Mouse (Mus musculus) heart, embryonic 14.5 days (tissue): ENCODE measurements around the gene Vmn1r189. TPM values are rescaled to one million over a fixed set of nuclear protein-coding genes. Genes with fewer than 3 reads are reported as not detected.
"Not testable (repeated sequence)": the region's sequence is repeated elsewhere in the genome, so short reads cannot be mapped to it uniquely, and the experiment has no call there.

Source experiments
- ATAC-seq: fragments of 200-750 bp; cut with Nextera tagmentation; 2 replicates; pipeline ENCODE4 v1.8.0; 2017; ENCODE audit warnings: low read depth, moderate TSS enrichment; ENCODE audit not compliant: insufficient number of reproducible peaks, insufficient read depth, low FRiP score
- H3K27ac ChIP-seq, 2 experiments: fragments of 200-500 bp in 1 of 2; fragments of 300-500 bp in 1 of 2; sonication (generic) in 1 of 2; replicated peaks in 1 of 2; 2 replicates each; pipeline ENCODE4 v1.5.1; 2012 to 2014; ENCODE audit warnings: low read depth in 2 of 2, low read length in 2 of 2, control low read depth in 1 of 2, mild to moderate bottlenecking in 1 of 2, mixed read lengths in 1 of 2; ENCODE audit not compliant: control insufficient read depth in 1 of 2, insufficient read depth in 1 of 2
- H3K27me3 ChIP-seq: fragments of 300-500 bp; sonication (generic); 2 replicates; pipeline ENCODE4 v1.6.1; 2014; ENCODE audit warnings: mild to moderate bottlenecking, low read length, control low read depth; ENCODE audit not compliant: control insufficient read depth, insufficient read depth
- H3K36me3 ChIP-seq: fragments of 300-500 bp; sonication (generic); 2 replicates; pipeline ENCODE4 v1.6.1; 2014; ENCODE audit warnings: mild to moderate bottlenecking, control low read depth, low read length, mixed read lengths; ENCODE audit not compliant: control insufficient read depth, insufficient read depth
- H3K4me1 ChIP-seq, 2 experiments: fragments of 200-500 bp in 1 of 2; fragments of 300-500 bp in 1 of 2; sonication (generic) in 1 of 2; 2 replicates each; pipeline ENCODE4 v1.6.1; 2012 to 2014; ENCODE audit warnings: low read length in 2 of 2, control low read depth in 1 of 2, mixed read lengths in 1 of 2; ENCODE audit not compliant: control insufficient read depth in 2 of 2, insufficient read depth in 2 of 2
- H3K4me2 ChIP-seq: fragments of 300-500 bp; sonication (generic); 2 replicates; pipeline ENCODE4 v1.6.1; 2014; ENCODE audit warnings: mild to moderate bottlenecking, low read length
- H3K4me3 ChIP-seq, 2 experiments: fragments of 200-500 bp in 1 of 2; fragments of 300-500 bp in 1 of 2; sonication (generic) in 1 of 2; 2 replicates each; pipeline ENCODE4 v1.5.1; 2012 to 2014; ENCODE audit warnings: low read length in 2 of 2, mild to moderate bottlenecking in 2 of 2, control low read depth in 1 of 2, low read depth in 1 of 2, moderate library complexity in 1 of 2; ENCODE audit not compliant: control insufficient read depth in 1 of 2, insufficient read depth in 1 of 2
- H3K9ac ChIP-seq: fragments of 300-500 bp; sonication (generic); 2 replicates; pipeline ENCODE4 v1.6.1; 2014; ENCODE audit warnings: mild to moderate bottlenecking, low read length
- H3K9me3 ChIP-seq: fragments of 300-500 bp; sonication (generic); 2 replicates; pipeline ENCODE4 v1.6.1; 2016; ENCODE audit warnings: low read length, control low read depth; ENCODE audit not compliant: control insufficient read depth
- WGBS: fragments of 180-500 bp; shearing (Covaris S2); extraction: QIAGEN DNeasy Blood & Tissue Kit; methylation state at CpG from one replicate; pipeline ENCODE4 v1.1.7; 2014; 5-methylcytosine and 5-hydroxymethylcytosine counted together
- polyA plus RNA-seq: library from polyadenylated mRNA; unstranded; fragments of >200 nt; fragmentation: Nextera tagmentation; extraction: Ambion mirVana; gene quantifications from 2 replicates; pipeline ENCODE4 v1.2.1, GENCODE M21; 2014

Vmn1r189 gene
- polyA plus RNA-seq, result not detected in 2 replicates

- not testable (repeated sequence) for ATAC-seq, H3K9ac ChIP-seq, H3K27ac ChIP-seq, H3K4me1 ChIP-seq, H3K4me3 ChIP-seq, H3K27me3 ChIP-seq, H3K9me3 ChIP-seq, H3K36me3 ChIP-seq, H3K4me2 ChIP-seq
- 88% methylated on average over 2 of the region's 2 CpGs for WGBS
Observed at GRCm38 (mm10) chr13:22105724-22106123, at the start of gene Vmn1r189. Gene Vmn1r189, minus strand, starts transcription at chr13:22105824.

- not testable (repeated sequence) for H3K4me3 ChIP-seq, H3K9me3 ChIP-seq, H3K36me3 ChIP-seq, H3K9ac ChIP-seq, H3K4me2 ChIP-seq, H3K27ac ChIP-seq, ATAC-seq, H3K27me3 ChIP-seq, H3K4me1 ChIP-seq
- WGBS, result 58% methylated on average over 5 of the region's 5 CpGs
Observed at GRCm38 (mm10) chr13:22136495-22137293, 31.1 kb upstream of the Vmn1r189 start.

- not testable (repeated sequence) for H3K4me3 ChIP-seq, H3K4me2 ChIP-seq, H3K9me3 ChIP-seq, H3K9ac ChIP-seq, ATAC-seq, H3K27me3 ChIP-seq, H3K27ac ChIP-seq, H3K4me1 ChIP-seq, H3K36me3 ChIP-seq
- 45% methylated on average over 1 of the region's 1 CpGs for WGBS
Observed at GRCm38 (mm10) chr13:22084140-22084539, 21.5 kb downstream of the Vmn1r189 start, which contains the start of gene Vmn1r188. Gene Vmn1r188, plus strand, starts transcription at chr13:22084440.

- Histone ChIP-seq H3K27ac (no peak overlapping the region), H3K9ac (no peak overlapping the region), H3K9me3 (no peaks in the 10 kb centered on the region), H3K4me2 (no peak overlapping the region), H3K27me3 (no peaks in the 10 kb centered on the region), H3K4me1 (no peaks in the 10 kb centered on the region), H3K36me3 (no peaks in the 10 kb centered on the region), H3K4me3 (no peak overlapping the region)
- ATAC-seq, result no peak
- 44% methylated on average over 1 of the region's 1 CpGs for WGBS
Observed at GRCm38 (mm10) chr13:22063468-22063867, 42.2 kb downstream of the Vmn1r189 start.

- Histone ChIP-seq H3K27me3 (no peaks in the 10 kb centered on the region), H3K4me3 (no peak overlapping the region), H3K9me3 (no peaks in the 10 kb centered on the region), H3K9ac (no peak overlapping the region), H3K27ac (no peak overlapping the region), H3K4me2 (no peak overlapping the region), H3K4me1 (no peaks in the 10 kb centered on the region), H3K36me3 (no peaks in the 10 kb centered on the region)
- no peak for ATAC-seq
- WGBS, result 81% methylated on average over 1 of the region's 1 CpGs
Observed at GRCm38 (mm10) chr13:22061422-22061821, 44.2 kb downstream of the Vmn1r189 start.

GRCm38 (mm10) chr13:22053754-22054153, 51.9 kb downstream of the Vmn1r189 start:
- ATAC-seq, result no peak
- peaks cover 2 to 7% of the 10 kb centered on the region in 2 experiments; a peak in 3 of 4 replicates for H3K4me1 ChIP-seq
- 83% methylated on average over 1 of the region's 1 CpGs for WGBS

GRCm38 (mm10) chr13:22051523-22051859, 54.1 kb downstream of the Vmn1r189 start:
- Histone ChIP-seq H3K4me2 (peak overlapping the region; percentile 77), H3K27me3 (no peaks in the 10 kb centered on the region), H3K36me3 (no peaks in the 10 kb centered on the region), H3K9me3 (no peaks in the 10 kb centered on the region), H3K27ac (peak overlapping the region in 1 of 2 experiments; percentile 79; a peak in 2 of 4 replicates), H3K4me1 (peaks cover 2 to 7% of the 10 kb centered on the region in 2 experiments; a peak in 3 of 4 replicates), H3K4me3 (peak overlapping the region; percentile 56 to 58), H3K9ac (peak overlapping the region; percentile 80)
- 11% methylated on average over 5 of the region's 5 CpGs for WGBS
- no peak for ATAC-seq

More at GRCm38 (mm10) chr13:22053754-22054153, 51.9 kb downstream of the Vmn1r189 start:
- Histone ChIP-seq H3K4me3 (no peak overlapping the region), H3K4me2 (no peak overlapping the region), H3K27ac (no peak overlapping the region), H3K9ac (no peak overlapping the region), H3K9me3 (no peaks in the 10 kb centered on the region), H3K36me3 (no peaks in the 10 kb centered on the region), H3K27me3 (no peaks in the 10 kb centered on the region)
